Mouse (Mus musculus) erythroid progenitor cell, adult 5-6 weeks (primary cell): ENCODE data around the gene Prickle1. TPM values are rescaled to one million over a fixed set of nuclear protein-coding genes. Genes with fewer than 3 reads are reported as not detected.

Experiments used
- ATAC-seq: replicated peaks from 2 replicates; pipeline ENCODE4 v1.8.0; 2016; ENCODE audit warnings: moderate number of reproducible peaks, mild to moderate bottlenecking, moderate TSS enrichment, inconsistent platforms; ENCODE audit not compliant: poor library complexity, low FRiP score, severe bottlenecking
- total RNA-seq, 2 experiments: library from RNA; stranded (forward) in 1 of 2; stranded (reverse) in 1 of 2; fragments of 150-400 nt in 1 of 2; fragments of 186-747, 209-891 nt in 1 of 2; gene quantifications; 2 replicates each; pipeline versions ENCODE4 v1.2.3 to v1.2.4; 2015 to 2017; ENCODE audit warnings: low replicate concordance in 2 of 2

Gene Prickle1
- total RNA-seq, 2 experiments from 2014 or later, result 0.42 TPM; not detected in 1

GRCm38 (mm10) chr15:93461066-93461465 is 134.6 kb downstream of the Prickle1 start:
- ATAC-seq, result no peak

- no peak for ATAC-seq
Observed at GRCm38 (mm10) chr15:93459422-93459821, 136.3 kb downstream of the Prickle1 start.

GRCm38 (mm10) chr15:93456005-93456404 is 139.7 kb downstream of the Prickle1 start:
- ATAC-seq, result no peak

GRCm38 (mm10) chr15:93453296-93453695 is 142.4 kb downstream of the Prickle1 start:
- no peak for ATAC-seq

Other genes starting within 250 kb of the Prickle1 start
- 102 and 188 TPM in 2 replicates for gene Zcrb1, start 197.6 kb downstream of the Prickle1 start, total RNA-seq (2015; ENCODE audit: low replicate concordance)
- 73.3 and 129 TPM in 2 replicates for gene Zcrb1, start 197.6 kb downstream of the Prickle1 start, total RNA-seq (2017; ENCODE audit: low replicate concordance)
- gene Pphln1, start 197.5 kb downstream of the Prickle1 start, total RNA-seq (2015; ENCODE audit: low replicate concordance), result 11.7 and 18.0 TPM in 2 replicates
- gene Pphln1, start 197.5 kb downstream of the Prickle1 start, total RNA-seq (2017; ENCODE audit: low replicate concordance), result 13.1 and 14.5 TPM in 2 replicates